Mouse (Mus musculus) urinary bladder, postnatal 36 days (tissue): ENCODE data around the gene Chd6.
A peak's percentile ranks its signal among the peaks of the same experiment; 100 is the strongest.

Experiments
- DNase-seq, 2 experiments: peaks; one replicate each; pipeline ENCODE4 v3.0.0; 2022; ENCODE audit warnings: low spot score in 2 of 2, mixed read lengths in 1 of 2

Gene Chd6

DNA sequence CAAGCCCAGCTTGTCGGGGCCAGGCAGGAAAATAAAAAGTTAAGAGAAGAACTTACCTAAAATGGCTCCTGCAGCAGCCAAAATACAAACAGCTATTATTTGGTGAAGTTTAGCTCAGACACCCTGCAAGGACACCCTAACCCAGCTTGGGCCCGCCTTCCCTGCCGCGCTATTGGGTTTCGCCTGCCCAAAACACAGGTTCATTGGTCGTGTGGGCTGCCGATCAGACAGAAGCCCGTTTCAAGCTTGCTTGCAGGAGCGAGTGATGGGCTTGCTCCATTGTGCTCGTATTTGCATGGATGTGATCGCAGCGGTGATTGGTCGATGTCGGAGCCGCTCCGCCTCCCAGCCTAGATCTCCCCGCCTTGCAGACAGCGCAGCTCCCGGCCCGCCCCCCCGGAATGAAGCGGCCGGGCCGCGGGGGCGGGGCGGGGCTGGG, at the start of gene Chd6:
Gene Chd6, minus strand, starts transcription at position 143 of the 439 bp plus-strand sequence.
- DNase-seq = peak; percentile 99

DNA sequence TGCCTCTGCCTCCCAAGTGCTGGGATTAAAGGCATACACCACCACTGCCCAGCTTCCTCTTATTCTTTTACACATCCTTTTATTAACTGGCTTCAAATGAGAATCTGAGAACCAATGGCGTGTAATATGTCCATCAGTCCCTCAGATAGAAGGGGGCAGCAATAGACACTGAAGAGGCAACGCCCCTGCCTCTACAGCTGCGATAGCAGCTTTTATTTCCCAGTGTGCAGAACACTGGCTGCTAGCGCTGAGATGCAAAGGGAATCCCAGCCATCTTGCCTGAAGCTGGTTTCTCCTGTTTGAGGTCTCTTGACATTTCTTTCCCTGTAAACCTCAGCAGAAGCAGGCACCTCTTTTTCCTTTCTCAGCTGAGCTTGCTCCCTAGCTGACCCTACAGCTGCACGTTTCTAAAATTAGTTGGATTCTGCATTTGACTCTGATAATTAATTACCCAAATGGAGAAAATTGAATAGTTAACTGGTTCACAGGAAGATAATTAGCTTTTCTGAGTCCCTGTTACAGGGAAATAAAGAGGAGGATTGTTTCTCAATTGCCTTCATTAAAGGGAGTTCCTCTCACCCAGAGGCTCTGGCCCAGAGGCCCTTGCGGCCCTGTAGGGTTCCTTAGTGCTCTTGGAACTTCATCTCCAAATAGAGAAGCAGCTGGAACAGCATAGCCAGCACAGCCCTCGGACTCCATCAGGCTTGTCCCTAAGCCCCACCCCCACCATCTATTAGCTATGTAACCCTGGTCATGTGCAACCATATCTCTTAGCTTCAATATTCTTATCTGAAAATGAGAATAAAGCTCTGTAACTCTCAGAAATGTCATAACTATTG, 41.3 kb upstream of the Chd6 start:
- DNase-seq = no peak

DNA sequence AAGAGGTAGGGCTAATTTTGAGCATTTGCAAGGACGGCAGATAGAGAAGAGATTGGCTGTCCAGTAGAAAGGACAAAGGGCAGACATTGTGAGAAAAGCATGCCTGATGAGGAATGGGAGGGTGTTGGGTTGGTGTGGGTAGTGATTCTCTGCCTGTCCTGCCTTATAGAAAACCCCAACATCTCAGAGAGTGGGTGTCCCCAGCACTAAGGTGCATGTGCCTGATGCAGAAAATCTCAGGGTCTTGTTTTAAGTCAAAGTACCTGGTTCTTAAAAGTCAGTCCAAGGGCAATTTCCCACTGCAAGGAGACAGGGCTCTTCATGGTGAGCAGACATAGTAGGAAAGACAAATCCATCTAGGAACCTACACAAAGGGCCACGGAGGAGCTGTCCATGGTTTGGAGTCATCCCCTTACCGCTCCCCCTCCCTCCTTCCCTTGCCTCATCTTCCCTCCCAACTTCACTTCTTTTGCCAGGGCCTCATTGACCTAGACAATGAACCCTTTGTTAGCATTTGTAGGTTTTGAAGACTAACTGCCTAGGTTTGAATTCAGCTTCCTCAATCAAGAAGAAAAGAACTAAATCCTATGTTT, 39.6 kb upstream of the Chd6 start:
- no peak for DNase-seq

DNA sequence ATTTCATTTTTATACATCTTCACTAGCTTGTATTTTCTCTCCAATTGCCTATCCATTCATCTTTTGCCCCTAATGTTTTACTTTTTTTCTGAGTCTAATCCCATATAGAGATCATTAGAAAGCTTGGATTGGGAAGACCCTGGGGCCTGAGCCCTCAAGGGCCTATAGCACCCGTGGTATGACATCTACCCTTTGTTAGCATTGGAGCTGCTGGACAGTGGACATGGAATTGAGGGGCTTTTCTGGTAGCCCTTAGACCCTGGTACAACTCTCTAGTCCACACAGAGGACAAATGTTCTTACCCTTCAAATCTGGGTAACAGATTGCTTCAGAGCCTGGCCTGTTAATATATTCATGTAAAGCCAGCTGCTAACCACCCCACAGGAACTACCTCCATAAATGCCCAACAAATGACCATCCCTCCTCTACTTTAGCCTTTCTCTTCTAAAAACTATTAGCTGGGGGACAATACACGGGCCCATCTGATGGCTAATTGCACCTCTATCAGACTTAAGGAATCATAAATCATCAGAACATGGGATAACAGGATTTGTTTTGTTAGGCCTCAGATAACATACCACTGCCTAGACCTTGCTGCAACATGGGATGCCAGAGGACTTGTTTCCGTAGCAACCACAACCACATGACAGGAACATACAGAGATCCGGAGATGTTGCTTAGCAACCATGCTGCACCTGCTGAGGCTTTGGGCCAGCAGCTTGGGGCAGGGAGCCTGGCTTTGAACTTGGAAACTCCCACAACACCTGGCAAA, 39.0 kb upstream of the Chd6 start:
- DNase-seq = no peak

DNA sequence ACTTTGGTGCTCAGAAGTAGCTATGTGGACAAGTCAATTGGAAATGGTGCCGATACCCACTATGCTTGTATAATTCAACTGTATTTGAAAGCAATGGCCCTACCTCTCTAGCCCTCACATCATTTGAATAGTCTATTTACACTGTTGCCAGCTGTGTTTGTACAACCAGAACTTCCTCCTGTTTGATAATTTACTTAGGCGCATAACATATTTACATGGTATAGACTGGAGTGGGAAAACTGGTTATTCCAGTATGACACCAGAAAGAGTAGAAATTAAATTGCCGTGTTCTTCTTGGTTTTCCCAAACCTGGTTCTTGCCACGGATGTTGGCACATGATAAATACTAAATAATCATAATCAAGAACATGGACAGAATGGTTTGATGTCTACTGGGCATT, 35.9 kb upstream of the Chd6 start:
- no peak for DNase-seq

DNA sequence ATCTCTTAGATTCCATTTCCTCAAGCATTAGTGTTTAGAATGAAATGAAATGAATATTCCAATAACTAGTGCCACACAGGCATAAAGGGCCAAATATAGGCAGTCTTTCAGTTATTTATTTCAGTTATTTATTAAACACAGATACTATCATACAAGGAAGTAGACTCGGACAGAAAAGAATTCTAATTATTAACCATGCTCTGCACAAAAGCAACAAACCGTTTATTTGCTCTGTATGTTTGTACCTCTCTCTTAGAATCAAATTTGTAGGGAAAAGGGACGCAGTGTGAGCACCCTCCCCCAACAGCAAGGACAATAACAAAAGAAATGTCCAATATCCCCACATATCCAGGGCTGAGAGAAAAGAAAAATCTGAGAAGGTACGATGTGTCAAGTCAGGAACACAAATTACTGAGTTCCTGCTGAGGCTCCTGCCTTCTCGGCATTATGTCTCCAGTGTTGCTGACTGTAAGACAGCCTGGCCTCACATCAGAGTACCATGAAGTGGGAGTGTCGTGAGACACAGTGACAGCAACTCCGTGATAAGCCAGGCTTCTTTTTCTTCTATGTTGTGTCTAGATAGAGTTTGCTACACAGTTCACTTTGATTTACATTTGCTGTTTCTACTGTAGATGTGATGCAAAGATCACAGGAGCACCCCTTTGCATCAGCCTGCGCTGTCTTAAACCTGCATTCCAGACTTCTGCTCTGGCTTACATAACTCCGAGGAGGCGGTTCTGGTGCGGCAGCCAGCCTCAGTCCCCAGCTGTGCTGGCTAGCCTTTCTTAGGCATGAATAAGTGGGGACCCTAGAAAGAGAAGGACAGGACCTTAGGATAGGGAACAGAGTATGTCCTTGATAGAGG, 30.0 kb upstream of the Chd6 start:
- DNase-seq = no peak

DNA sequence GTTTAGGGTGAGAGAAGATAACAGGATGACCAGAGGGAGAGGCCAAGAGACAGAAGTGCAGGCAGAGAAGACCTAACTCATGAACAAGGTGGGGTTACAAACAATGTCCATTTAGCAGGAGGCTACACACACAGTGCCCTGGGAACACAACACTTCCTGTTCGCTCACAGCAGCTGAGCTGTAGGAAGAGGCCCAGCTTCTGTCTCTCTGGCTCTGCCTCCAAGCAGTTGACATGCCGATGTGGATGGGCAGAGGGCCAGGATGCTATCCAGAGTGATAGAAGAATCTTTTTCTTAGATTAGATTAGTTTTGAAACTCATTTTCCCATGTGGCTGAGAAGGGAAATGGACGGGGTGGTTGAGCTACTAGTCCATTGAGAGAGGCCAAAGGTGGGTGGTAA, 28.1 kb upstream of the Chd6 start:
- no peak for DNase-seq

DNA sequence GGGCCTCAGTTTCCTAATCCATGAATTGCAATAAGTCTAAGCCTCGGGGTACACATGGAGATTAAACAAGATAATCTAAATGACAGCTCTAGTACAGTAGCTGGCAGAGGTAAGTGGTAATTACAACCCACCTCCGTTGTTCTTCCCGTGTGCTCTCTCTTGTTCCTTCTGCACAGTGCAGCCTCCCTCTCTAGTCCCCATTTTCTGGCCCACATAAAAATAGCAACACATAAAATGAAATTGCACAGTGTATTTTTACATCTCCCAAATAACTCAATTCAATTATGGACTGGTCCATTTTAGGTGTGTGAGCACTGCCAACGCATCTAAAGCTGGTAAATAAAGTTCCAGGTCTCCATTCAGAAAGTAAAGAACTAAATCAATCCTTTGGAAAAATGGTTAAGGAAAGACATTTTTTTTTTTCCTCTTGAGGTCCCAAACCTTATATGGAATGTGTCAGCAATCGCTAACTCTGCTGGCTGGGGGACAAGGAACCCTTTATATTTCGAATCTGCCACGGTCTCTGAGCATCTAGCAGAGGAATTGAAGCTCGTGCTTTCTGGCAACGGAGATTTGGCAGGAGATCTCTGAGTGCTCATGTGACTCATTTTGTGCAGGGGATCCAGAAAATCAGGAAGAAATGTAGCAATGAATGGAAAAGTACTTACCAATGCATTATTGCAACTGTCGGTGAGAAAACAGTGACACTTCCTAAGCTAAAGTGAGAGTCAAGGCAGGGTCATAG, 19.7 kb upstream of the Chd6 start:
- peak in 1 of 2 experiments; percentile 9 for DNase-seq

DNA sequence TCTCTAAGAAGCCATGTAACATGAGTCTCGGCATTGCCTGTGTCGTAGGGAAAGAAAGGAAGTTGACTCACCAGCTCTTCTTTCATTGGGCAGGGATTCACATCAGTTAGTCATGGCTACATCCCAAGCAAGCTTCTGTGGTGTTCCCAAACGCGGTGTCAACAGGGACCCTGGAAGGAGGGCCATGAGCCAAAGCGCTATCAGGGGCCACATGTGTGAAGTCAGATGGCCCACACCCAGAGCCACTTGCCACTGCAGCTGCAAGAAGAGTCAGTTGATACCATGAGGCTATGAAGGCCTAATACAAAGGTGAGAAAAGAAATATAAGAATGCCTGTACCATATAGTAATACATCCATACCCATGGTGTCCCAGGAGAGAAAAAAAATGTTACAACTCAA, 3.1 kb upstream of the Chd6 start:
- DNase-seq = no peak

DNA sequence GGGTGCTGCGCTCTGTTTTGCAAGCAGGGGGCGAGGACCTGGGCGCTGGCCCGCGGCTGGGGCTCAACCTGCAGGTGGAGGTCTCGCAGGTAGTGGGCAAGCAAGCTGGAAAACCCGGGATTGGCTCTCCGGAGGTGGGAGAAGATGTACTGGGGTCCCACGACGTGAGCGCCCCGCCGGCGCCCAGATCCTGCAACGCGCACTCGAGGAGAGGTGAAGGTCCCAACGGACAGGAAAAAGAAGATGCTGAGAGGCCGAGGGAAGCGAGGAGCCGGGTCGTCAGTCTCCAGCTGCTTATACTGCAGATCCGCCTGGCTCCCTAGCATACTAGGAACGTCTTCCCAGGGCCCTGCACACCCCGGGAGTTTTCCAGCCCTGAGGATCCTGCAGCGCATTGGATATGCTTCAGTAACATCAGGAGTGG, 535 bp upstream of the Chd6 start:
- no peak for DNase-seq

DNA sequence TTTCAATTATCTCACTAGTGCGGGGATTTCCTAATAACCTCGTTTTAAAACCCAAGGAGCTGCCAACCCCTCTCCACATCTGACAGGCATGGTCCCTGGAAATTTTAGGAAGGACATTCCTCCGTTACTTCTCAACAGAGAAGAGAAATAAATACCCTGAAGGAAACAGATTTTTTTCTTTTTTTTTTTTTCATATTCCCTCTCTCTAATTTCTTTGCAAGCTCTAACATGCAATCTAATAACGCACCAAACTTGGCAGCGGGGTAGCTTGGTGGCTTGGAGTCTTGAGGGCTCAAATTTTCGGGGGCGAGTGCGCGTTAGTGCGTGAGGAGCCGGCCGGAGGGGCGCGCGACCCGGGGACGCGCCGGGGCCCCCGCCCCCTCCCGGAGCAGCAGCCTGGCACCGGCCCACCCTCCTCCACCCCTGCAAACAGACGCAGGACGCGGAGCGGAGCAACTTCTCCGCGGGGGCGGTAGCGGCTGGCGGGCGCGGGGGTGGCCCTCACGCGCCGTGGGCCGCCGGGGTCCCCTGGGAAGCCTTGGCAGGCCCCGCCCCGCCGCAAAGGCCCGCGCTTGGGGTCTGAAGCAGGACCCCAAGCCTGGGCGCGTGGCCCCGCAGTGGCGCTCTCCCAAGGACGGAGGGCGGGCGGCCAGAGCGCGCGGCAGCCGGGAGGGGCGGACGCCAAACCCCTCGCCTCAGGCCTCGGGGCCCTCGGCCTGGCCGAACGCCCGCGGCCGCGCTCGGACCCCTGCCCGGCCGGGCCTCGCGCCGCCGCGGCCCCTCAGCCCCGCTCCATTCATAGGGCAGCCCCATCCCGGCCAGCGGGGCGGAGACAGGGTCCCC, 569 bp downstream of the Chd6 start:
- peak; percentile 23 to 33 for DNase-seq

DNA sequence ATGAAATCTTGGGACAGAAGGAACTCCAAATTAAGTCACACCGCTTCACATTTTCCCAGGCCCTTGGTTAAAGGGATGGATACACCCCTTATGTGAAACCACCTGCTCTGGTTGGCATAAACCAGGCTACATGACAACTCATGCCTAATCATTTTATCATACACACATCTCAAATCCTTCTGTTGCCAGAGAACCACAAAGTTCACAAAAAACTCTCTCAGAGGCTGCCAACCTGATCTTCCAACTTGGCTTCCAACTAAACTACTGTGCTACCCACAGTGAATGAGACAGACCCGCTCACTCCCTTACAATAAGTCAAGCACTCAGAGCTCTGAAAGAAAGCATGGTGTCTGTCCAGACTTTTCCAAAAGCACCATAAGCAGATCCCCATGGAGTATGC, 1.6 kb downstream of the Chd6 start:
- no peak for DNase-seq

DNA sequence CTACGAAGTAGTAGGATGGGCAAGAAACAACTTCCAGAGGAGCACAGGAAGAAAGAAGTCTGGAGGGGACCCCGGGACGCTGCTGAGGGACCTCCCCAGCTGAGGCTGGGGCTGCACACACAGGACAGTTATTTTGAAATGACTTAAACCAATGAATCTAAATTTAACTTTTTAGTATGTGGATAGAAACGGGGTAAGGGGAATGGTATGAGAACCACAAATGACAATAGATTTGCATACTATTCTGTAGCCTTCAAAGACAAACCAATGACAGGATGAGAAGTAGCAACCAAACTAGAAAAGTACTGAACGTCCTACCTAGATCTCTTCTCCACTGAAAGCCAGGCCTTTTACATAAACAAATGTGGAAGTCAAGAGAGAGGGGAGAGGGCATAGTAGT, 5.1 kb downstream of the Chd6 start:
- no peak for DNase-seq

DNA sequence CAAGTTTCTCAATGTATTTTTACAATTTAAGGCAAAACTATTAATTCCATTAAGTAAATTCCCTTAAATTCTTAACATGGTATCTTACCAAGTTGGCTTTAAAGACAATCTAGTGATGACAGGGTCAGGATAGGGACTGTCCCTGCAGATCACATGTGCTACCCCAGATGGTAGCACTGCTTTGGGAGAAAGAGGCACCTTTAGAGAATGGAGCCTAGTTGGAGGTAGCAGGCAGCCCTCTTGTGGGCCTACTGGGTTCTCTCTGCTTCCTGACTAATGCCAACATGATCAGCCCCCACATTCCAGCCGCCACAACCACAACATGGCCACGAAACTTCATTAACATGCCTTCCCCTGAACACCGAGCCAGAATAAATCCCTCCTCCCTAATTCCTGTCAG, 6.8 kb downstream of the Chd6 start:
- DNase-seq = no peak

DNA sequence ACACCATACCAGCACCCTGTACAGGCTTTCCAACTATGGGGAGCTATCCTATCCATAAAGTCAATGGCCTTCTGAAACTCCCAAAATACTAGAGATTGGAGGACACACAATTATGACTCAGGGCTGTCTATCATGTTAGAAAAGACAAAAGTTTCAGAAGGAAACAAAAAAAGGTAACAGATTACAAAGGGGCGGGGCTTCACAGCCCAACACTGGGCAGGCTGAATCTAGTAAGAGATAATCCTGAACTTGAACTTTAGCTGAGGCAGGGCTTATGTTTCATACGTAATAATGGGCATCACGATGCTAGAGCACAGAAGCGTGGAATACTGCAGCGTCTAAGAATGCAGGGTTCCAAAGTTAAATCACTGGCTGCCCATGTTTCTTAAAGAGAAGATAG, 11.1 kb downstream of the Chd6 start:
- no peak for DNase-seq

DNA sequence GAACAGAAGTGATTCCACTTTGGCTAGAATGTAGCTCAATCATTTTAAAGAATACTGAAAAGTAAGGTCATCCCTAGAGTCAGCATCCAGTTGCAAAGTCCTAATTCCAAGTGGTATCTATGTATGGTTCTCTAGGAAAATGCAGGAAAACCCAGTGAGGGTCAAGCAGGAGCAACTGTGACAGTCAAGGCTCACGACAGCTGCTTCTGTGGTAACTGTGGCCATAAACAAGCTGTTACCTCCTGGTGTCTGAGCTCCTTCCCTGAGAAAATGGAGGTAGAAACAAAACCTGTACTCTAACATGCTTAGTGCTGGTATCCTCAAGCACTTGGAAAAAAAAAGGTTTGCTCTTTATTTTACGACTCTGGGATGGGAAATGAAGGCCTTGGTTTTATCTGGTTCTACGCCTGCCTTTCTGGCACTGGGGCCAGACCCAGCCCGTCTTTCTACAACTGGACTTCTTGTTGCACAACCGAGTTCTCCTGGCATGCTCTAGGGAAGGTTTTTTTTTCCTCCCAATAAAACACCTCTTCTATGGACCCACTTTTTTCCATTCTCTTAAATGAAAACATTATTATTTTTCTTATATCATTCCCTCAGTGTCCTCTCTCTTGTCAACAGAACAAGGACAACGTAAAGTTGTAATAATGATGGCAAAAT, 18.0 kb downstream of the Chd6 start:
- DNase-seq = peak in 1 of 2 experiments; percentile 32

DNA sequence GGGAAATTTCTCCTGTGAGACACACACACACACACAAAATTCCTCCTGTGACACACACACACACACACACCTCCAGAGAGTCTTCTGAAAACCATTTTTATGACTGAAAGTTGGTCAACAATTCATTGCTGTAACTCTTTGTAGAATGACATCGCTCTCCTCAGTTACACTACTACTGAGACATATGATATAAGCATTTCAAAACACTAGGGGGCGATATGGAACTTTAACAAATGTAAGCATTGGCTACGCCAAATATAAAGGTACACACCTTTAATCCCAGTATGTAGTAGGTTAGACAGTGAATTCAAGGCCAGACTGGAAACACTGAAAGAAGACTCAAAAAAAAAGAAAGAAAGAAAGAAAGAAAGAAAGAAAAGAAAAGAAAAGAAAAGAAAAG, 18.7 kb downstream of the Chd6 start:
- no peak for DNase-seq

DNA sequence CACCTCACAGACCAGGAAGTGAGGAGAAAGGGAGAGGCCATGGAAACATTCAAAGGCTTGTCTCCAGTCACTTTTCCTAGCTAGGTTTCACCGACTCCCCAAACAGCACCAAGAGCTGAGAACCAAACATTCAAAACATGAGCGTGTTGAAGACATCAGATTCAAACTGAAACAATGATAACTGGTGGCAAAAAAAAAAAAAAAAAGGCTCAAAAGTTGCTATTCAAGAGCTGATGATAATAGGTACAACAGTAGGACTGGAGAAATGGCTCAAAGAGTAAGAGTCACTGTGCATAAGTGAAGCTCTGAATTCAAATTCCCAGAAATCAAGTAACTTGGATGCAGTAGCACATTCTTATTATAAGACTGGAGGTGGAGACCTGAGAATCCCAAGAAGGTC, 30.3 kb downstream of the Chd6 start:
- DNase-seq = no peak

DNA sequence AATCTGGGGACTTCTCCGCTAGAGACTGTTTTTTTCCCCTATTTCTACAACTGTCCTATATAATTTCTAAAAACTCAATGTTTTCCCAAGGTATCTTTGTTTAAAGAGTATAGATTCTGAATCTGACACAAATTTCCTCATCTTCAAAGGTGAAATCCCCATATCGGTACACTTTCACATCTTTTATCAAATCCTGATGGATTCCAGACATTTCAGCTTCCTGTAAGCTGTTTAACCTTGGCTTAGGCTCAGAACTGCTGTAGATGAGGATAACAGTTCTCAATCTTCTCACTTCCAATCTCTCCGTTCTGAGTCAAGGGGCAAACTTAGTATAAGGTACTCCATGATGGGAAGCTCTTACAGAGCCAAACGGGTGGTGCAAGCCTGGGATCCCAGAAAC, 32.6 kb downstream of the Chd6 start:
- DNase-seq = no peak

DNA sequence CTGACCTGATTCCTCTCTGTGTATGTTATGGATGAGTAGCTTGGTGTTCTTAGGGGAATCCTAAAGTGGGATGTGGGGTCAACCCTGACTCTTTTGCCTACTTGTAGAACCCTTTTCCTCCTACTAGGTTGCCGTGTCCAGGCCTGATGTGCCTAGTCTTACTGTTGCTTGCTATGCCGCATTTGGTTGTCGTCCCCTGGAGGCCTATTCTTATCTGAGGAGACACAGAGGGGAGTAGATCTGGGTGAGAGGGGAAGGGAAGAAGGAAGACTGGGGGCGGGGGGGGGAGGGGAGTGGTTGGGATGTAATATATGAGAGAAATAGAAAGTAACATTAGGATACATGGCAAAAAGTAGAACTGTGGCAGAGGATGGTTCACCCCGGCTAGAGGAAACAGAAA, 33.3 kb downstream of the Chd6 start:
- DNase-seq = no peak
